Mouse (Mus musculus) kidney, embryonic 15.5 days (tissue): Measurements from ENCODE around the gene Pik3cb. TPM values are rescaled to one million over a fixed set of nuclear protein-coding genes. Genes with fewer than 3 reads are reported as not detected.

ENCODE experiments used
- polyA plus RNA-seq: library from polyadenylated mRNA; unstranded; fragments of >200 nt; fragmentation: Nextera tagmentation; extraction: Ambion mirVana; gene quantifications from 2 replicates; pipeline ENCODE4 v1.2.1, GENCODE M21; 2015

Pik3cb gene
- polyA plus RNA-seq, 1 experiment from 2014 or later, result 1.4 TPM

Other genes with a start within 250 kb of the Pik3cb start
- gene 7420426K07Rik, start 237.5 kb downstream of the Pik3cb start, polyA plus RNA-seq, result not detected in 2 replicates
- not detected in 2 replicates for gene Foxl2, start 185.3 kb downstream of the Pik3cb start, polyA plus RNA-seq
- 45.1 and 50.3 TPM in 2 replicates for gene Faim, start 154.2 kb downstream of the Pik3cb start, polyA plus RNA-seq
- 0.17 and 0.80 TPM in 2 replicates for gene Gm1123, start 104.9 kb downstream of the Pik3cb start, polyA plus RNA-seq
- gene Faiml, start 96.6 kb upstream of the Pik3cb start, polyA plus RNA-seq, result not detected in 2 replicates
- 25.8 and 28.1 TPM in 2 replicates for gene Cep70, start 102.7 kb upstream of the Pik3cb start, polyA plus RNA-seq
- gene Esyt3, start 217.9 kb upstream of the Pik3cb start, polyA plus RNA-seq, result 0.35 and 0.54 TPM in 2 replicates